Mouse (Mus musculus): ENCODE results near the gene Numb. TPM values are rescaled to one million over a fixed set of nuclear protein-coding genes. Genes with fewer than 3 reads are reported as not detected.

Numb gene
- polyA plus RNA-seq, 1 experiment, result 15.1 TPM

GRCm38 (mm10) chr12:83927747-83928146 is 6.0 kb upstream of the Numb start:
- WGBS, result 13% methylated on average over 4 of the region's 4 CpGs
- no peak for TF ChIP-seq CTCF (IDR thresholded peaks at IDR 0.05; ENCODE audit: control insufficient read depth, insufficient read depth, low read length)
- TF ChIP-seq POLR2A (IDR thresholded peaks at IDR 0.05; ENCODE audit: borderline replicate concordance, control insufficient read depth, low read depth, low read length), result no peak
- Histone ChIP-seq H3K4me1 (ENCODE audit: control insufficient read depth, insufficient read depth, low read length) (peaks cover 2% of the 10 kb centered on the region), H3K27ac (ENCODE audit: control insufficient read depth, insufficient read depth, low read depth, low read length, poor library complexity) (peak overlapping the region; percentile 62; the same call in 1 of the 2 replicates), H3K4me3 (replicated peaks; ENCODE audit: control insufficient read depth, low read depth, low read length) (no peak overlapping the region)

GRCm38 (mm10) chr12:83926061-83926460 is 4.3 kb upstream of the Numb start:
- 76% methylated on average over 2 of the region's 2 CpGs for WGBS
- Histone ChIP-seq H3K27ac (ENCODE audit: control insufficient read depth, insufficient read depth, low read depth, low read length, poor library complexity) (no peak overlapping the region), H3K4me1 (ENCODE audit: control insufficient read depth, insufficient read depth, low read length) (peaks cover 2% of the 10 kb centered on the region), H3K4me3 (replicated peaks; ENCODE audit: control insufficient read depth, low read depth, low read length) (no peak overlapping the region)
- TF ChIP-seq CTCF (IDR thresholded peaks at IDR 0.05; ENCODE audit: control insufficient read depth, insufficient read depth, low read length) (no peak), POLR2A (IDR thresholded peaks at IDR 0.05; ENCODE audit: borderline replicate concordance, control insufficient read depth, low read depth, low read length) (no peak)

DNA sequence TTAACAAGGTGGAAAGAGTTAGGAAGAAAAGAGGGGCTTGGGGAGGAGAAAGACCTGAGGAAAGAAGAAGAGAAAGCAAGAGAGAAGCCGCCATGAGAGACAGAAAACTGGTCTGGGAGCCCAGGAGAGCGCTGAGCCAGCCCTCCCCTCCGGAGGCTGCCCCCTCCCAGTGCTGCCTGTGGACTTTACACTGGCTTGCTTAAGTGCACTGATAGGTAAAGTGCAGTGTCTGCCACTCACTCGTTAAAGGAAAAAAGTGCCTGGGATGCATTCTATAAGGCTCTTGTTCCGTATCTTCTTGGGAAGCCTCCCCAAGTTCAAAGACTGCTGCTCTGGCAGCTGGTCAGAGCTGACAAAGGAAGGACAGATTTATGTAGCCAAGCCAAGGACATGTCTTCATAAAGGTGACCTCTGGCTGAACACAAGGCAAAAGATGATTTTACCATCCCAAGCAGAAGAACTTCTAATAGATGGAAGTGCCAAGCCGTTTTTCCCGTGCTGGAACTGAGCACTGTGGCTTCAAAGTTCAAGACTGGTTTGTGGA is 3.5 kb upstream of the Numb start:
- no peak overlapping the region for H3K4me3 ChIP-seq (replicated peaks; ENCODE audit: control insufficient read depth, low read depth, low read length)
- WGBS, result 86% methylated on average over 7 of the region's 7 CpGs
- no peak overlapping the region; the same call in 1 of the 2 replicates for H3K27ac ChIP-seq (ENCODE audit: control insufficient read depth, insufficient read depth, low read depth, low read length, poor library complexity)
- TF ChIP-seq CTCF (IDR thresholded peaks at IDR 0.05; ENCODE audit: control insufficient read depth, insufficient read depth, low read length) (no peak), POLR2A (IDR thresholded peaks at IDR 0.05; ENCODE audit: borderline replicate concordance, control insufficient read depth, low read depth, low read length) (no peak)
- H3K4me1 ChIP-seq (ENCODE audit: control insufficient read depth, insufficient read depth, low read length), result peaks cover 2% of the 10 kb centered on the region

- Histone ChIP-seq H3K27ac (ENCODE audit: control insufficient read depth, insufficient read depth, low read depth, low read length, poor library complexity) (no peak overlapping the region), H3K4me3 (replicated peaks; ENCODE audit: control insufficient read depth, low read depth, low read length) (no peak overlapping the region), H3K4me1 (ENCODE audit: control insufficient read depth, insufficient read depth, low read length) (peaks cover 2% of the 10 kb centered on the region)
- TF ChIP-seq CTCF (IDR thresholded peaks at IDR 0.05; ENCODE audit: control insufficient read depth, insufficient read depth, low read length), result no peak
- TF ChIP-seq POLR2A (IDR thresholded peaks at IDR 0.05; ENCODE audit: borderline replicate concordance, control insufficient read depth, low read depth, low read length), result no peak
- 88% methylated on average over 3 of the region's 3 CpGs for WGBS
Measured at GRCm38 (mm10) chr12:83924332-83924731, 2.6 kb upstream of the Numb start.

- WGBS, result 82% methylated on average over 1 of the region's 1 CpGs
- no peak overlapping the region for H3K27ac ChIP-seq (ENCODE audit: control insufficient read depth, insufficient read depth, low read depth, low read length, poor library complexity)
- TF ChIP-seq POLR2A (IDR thresholded peaks at IDR 0.05; ENCODE audit: borderline replicate concordance, control insufficient read depth, low read depth, low read length), result no peak
- TF ChIP-seq CTCF (IDR thresholded peaks at IDR 0.05; ENCODE audit: control insufficient read depth, insufficient read depth, low read length), result no peak
Measured at GRCm38 (mm10) chr12:83923486-83923859, 1.7 kb upstream of the Numb start.

GRCm38 (mm10) chr12:83922724-83923485 is 1.2 kb upstream of the Numb start:
- TF ChIP-seq CTCF (IDR thresholded peaks at IDR 0.05; ENCODE audit: control insufficient read depth, insufficient read depth, low read length) (no peak), POLR2A (IDR thresholded peaks at IDR 0.05; ENCODE audit: borderline replicate concordance, control insufficient read depth, low read depth, low read length) (no peak)
- H3K4me1 ChIP-seq (ENCODE audit: control insufficient read depth, insufficient read depth, low read length), result no peaks in the 10 kb centered on the region; the same call in 1 of the 2 replicates
- 63% methylated on average over 8 of the region's 8 CpGs for WGBS
- no peak overlapping the region for H3K4me3 ChIP-seq (replicated peaks; ENCODE audit: control insufficient read depth, low read depth, low read length)
- no peak overlapping the region for H3K27ac ChIP-seq (ENCODE audit: control insufficient read depth, insufficient read depth, low read depth, low read length, poor library complexity)

More at GRCm38 (mm10) chr12:83923486-83923859, 1.7 kb upstream of the Numb start:
- Histone ChIP-seq H3K4me1 (ENCODE audit: control insufficient read depth, insufficient read depth, low read length) (no peaks in the 10 kb centered on the region; the same call in 1 of the 2 replicates), H3K4me3 (replicated peaks; ENCODE audit: control insufficient read depth, low read depth, low read length) (no peak overlapping the region)

DNA sequence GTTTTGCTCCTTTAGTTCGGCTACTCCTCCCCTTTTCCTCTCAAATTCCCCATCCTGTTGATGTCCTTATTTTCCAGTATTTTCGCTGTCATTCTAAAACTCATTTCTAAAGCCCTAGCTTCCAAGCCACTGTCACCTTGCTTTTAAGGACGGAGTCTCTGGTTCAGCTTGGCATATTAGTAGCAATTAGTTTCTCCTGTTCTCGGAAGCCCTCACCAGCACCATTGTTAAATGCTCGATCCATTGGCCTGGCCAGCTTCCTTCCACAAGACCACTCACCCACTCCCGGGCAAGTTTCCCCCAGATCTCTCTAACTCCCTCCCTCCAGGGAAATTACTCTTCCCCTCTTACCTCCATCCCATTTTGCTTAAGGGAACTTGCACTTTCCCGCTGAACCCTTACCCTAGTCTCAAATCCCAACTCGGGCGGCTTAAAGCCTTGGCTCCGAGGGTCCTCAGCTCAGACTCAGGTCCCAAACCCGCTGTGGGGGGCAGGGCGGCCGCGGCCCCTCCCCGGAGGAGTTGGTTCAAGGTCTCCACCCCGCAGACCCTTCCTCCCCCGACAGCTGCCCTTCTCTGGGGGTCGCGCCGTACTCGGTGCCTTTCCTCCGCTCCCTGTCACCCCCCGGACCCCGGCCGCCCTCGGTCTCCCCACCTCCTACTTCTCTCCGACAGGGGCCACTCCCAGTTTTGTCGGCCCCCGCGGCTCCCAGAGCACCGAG is 853 bp downstream of the Numb start:
- TF ChIP-seq CTCF (IDR thresholded peaks at IDR 0.05; ENCODE audit: control insufficient read depth, insufficient read depth, low read length), result no peak
- no peak for TF ChIP-seq POLR2A (IDR thresholded peaks at IDR 0.05; ENCODE audit: borderline replicate concordance, control insufficient read depth, low read depth, low read length)
- WGBS, result 5% methylated on average over 31 of the region's 31 CpGs
- Histone ChIP-seq H3K4me1 (ENCODE audit: control insufficient read depth, insufficient read depth, low read length) (no peaks in the 10 kb centered on the region; the same call in 1 of the 2 replicates), H3K27ac (ENCODE audit: control insufficient read depth, insufficient read depth, low read depth, low read length, poor library complexity) (peak overlapping the region; percentile 91), H3K4me3 (replicated peaks; ENCODE audit: control insufficient read depth, low read depth, low read length) (peak overlapping the region; percentile 76)

- TF ChIP-seq POLR2A (IDR thresholded peaks at IDR 0.05; ENCODE audit: borderline replicate concordance, control insufficient read depth, low read depth, low read length), result no peak
- TF ChIP-seq CTCF (IDR thresholded peaks at IDR 0.05; ENCODE audit: control insufficient read depth, insufficient read depth, low read length), result no peak
- H3K27ac ChIP-seq (ENCODE audit: control insufficient read depth, insufficient read depth, low read depth, low read length, poor library complexity), result no peak overlapping the region
- 78% methylated on average over 9 of the region's 9 CpGs for WGBS
- H3K4me3 ChIP-seq (replicated peaks; ENCODE audit: control insufficient read depth, low read depth, low read length), result no peak overlapping the region
- no peaks in the 10 kb centered on the region; the same call in 1 of the 2 replicates for H3K4me1 ChIP-seq (ENCODE audit: control insufficient read depth, insufficient read depth, low read length)
Measured at GRCm38 (mm10) chr12:83916884-83917283, 4.8 kb downstream of the Numb start.

Measured in bone marrow, adult 2 months (tissue).